Mouse (Mus musculus): ENCODE measurements around the gene Wfdc15a.

The Wfdc15a gene

DNA sequence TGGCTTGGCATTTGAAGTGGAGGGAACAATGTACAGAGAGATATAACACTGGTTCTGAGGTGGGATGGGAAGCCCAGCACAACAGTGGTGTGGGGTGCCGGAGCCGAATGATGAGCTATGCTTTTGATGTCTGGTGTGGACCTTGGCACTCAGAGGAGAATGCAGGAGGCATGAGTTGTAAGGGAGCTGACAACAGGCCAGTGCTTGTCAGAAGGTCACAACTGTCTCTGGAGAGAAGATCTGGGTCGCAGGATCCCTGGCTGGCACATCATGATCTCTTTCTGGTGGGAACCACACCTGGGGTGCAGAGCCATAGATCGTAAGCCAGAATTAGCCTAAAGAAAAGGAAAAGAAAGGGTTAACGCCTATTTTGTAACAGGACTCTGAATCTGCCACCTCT is 22.1 kb downstream of the Wfdc15a start:
- in situ Hi-C loops (cut with MboI), result no loop called here

GRCm38 (mm10) chr2:164175850-164176249 is 24.1 kb downstream of the Wfdc15a start:
- in situ Hi-C loops (cut with MboI), result no loop called here

- in situ Hi-C loops (cut with MboI), result no loop called here
These were observed 25.1 kb downstream of the Wfdc15a start for GRCm38 (mm10) chr2:164174649-164175395.

- in situ Hi-C loops (cut with MboI), result no loop called here
These were observed 26.5 kb downstream of the Wfdc15a start for GRCm38 (mm10) chr2:164173394-164173793.

GRCm38 (mm10) chr2:164170902-164171301 is 29.0 kb downstream of the Wfdc15a start, which contains the start of gene Kcns1:
Gene Kcns1 (minus strand): TSS chr2:164171113.
- in situ Hi-C loops (cut with MboI), result no loop called here

- in situ Hi-C loops (cut with MboI), result no loop called here
These were observed 29.6 kb downstream of the Wfdc15a start for GRCm38 (mm10) chr2:164170326-164170725.

DNA sequence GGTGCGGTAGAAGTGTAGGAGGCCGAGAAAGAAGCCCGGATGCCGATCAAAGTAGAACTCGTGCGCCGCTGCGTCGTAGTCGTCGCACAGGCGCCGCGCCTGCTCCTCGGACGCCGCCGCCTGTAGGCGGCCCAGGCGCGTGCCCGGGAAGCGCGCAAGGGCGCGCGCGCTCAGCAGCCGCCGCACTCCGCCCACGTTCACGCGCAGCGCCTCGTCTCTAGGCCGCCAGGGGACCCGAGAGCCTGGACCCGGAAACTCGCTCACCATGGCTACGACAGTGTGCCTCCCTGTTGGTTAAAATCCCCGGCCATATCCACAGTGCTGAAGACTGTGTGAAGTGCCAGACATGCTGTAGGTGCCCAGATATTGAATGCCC is 31.4 kb downstream of the Wfdc15a start:
- in situ Hi-C loops (cut with MboI), result no loop called here

DNA sequence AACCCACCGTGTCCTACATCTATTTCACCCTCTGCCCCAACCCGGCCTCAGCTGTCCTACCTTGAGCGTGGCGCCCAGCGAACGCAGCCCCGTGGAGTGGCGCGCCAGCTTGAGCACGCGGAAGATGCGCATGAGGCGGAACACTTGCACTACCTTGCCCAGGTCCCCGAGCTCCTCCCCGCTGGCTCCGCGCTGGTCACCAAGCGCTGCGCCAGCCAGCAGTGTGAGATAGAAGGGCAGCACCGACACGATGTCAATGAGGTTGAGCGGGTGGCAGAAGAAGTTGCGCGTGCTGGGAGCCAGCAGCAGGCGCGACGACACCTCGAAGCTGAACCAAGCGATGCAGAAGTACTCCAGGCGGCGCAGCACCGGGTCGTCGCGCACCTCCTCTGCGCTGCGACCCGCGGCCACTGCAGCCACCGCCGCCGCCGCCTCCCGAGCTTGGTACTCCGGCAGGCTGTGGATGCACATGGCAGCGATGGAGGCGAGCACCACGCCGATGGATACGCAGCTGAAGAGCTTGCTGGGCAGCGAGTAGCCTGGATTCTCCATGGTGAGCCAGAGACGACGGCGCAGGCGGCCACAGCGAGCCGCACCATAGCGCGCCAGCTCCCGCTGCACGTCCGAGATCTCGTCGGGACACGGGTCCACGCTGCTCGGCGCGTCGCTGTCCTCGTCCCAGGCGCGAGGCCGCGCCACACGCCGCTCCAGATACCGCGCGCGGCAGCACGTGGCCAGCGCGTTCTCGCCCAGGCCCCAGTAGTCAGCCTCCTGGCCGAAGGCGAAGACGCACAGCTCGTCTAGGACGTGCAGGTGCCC is 32.0 kb downstream of the Wfdc15a start:
- in situ Hi-C loops (cut with MboI), result no loop called here

DNA sequence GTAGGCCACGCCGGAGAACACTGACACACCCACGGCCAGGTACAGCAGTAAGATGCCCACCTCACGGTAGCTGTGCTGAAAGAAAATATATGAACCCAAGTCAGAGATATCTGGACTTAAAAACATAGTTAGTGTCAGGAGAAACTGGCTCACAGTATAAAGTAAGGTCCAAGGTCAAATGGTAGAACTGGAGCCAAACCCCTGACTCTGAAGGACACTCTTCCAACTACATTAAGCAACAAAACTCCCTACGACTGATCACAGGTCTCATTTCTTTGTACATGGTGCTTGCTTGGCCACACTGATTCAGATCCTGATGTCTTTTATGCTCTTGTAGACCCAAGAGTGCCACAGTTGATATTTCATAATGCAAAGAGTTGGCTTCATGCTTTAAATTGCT is 35.0 kb downstream of the Wfdc15a start:
- in situ Hi-C loops (cut with MboI), result no loop called here

- in situ Hi-C loops (cut with MboI), result no loop called here
These were observed 38.3 kb downstream of the Wfdc15a start for GRCm38 (mm10) chr2:164161515-164162055.

DNA sequence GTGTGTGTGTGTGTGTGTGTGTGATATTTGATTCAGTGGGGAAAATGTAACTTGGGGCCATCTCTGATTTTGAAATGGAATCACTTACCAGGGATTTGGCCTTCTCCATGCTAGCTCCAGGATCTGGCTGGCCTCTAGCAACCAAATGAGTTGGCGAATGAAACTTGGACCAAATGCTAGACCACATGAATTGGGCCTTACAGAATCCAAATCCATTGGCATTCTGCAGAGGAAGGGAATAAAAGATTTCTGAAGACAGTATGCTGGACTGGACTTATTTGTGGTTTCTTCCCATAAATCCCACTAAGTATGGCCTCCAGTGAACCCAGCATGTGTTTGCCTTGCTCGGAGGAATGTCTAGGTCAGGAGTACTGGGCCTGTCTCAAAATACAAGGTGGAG is 41.1 kb downstream of the Wfdc15a start:
- in situ Hi-C loops (cut with MboI), result no loop called here

DNA sequence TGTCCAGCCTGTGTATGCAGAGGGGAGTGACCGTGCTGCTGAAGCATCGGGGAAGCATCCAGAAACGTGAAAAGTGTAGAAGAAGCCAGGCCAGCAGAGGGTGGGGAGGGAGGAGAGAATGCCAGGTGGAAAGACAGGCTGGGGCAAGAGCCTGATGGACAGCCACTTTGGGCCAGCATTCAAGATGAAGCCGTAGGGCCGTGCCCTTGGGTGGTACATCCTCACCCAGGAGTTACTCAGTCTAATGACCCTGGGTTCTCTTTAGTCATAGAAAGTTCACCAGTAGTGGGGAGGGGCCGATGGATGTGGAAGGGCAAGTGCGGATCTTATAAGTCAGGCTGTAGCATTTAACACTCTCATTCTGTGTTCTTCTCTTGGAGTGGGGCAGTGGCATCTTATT is 43.8 kb downstream of the Wfdc15a start:
- in situ Hi-C loops (cut with MboI), result no loop called here

- in situ Hi-C loops (cut with MboI), result no loop called here
These were observed 45.9 kb downstream of the Wfdc15a start for GRCm38 (mm10) chr2:164154007-164154406.

- in situ Hi-C loops (cut with MboI), result no loop called here
These were observed 47.6 kb downstream of the Wfdc15a start for GRCm38 (mm10) chr2:164152341-164152740.

DNA sequence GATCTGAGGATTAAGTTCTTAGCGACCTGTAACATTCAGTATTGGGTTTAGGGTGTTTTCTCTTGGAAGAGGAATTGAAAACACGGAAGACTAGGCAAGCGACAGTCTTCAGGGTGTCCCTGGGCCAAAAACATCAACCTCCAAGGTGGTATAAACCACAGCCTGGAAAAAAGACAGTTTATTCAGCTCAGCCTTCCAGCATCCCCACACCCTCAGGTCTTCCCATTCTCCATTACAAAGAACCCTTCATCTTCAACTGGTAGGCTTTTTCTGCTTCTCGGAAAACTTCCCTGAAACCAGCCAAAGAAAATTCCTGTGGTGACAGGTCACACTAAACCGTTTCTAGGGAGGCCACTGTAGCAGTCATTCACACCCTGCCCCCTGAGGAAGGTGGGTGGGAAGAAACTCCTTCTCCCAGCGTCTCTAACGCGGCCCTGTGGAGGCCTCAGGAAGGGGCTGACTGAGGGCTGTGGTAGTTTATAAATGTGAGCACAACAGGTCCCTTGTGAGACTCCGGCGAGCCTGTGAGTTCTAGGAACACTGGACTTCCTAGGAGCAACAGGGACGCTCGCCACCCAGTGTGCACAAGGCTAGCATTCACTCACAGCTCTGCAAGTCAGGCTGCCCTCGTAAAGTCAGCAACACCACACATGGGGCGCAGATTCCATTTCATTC is 49.7 kb downstream of the Wfdc15a start:
- in situ Hi-C loops (cut with MboI), result no loop called here

All from mature B cell (primary cell).